Mouse (Mus musculus): ENCODE measurements around the gene Lcmt1. TPM values are rescaled to one million over a fixed set of nuclear protein-coding genes. Genes with fewer than 3 reads are reported as not detected.
A peak's percentile ranks its signal among the peaks of the same experiment; 100 is the strongest.

Gene Lcmt1
- polyA plus RNA-seq, 1 experiment: 81.3 TPM

DNA sequence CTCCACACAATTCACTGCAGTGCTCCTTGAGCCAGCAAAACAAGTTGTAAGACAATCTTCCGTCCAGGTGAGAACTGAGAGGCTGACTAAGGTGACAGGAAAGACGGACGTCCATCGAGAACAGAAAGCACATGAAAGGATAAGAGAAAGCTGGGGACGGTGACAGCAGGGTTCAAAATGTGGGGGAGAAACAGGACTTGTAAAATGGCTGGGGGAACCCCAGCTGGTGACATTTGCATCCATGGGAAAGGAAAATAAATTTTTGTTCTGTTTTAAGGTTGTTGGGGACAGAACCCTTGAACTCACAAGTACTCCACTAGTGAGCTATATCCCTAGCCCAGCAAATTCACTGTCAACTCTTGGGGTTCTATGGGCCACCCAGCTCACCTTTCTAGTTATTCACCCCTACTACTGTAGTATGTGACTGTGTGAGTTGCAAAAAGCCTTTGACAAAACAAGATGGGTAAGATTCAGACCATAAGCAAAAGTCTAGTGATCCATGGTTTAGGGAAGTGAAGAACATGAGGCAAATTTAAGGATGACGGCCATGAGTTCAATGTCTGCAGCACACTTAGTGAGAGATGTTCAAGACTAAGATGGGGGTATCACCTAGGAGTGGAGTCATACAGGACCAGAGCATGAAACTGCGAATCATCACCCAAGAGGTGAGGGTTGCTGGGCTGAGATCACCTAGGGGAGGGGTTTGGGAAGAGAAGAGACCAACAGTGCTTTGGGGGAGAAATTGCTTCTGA lies 8.2 kb upstream of the Lcmt1 start:
- no peak for TF ChIP-seq POLR2A (IDR thresholded peaks at IDR 0.05; ENCODE audit: borderline replicate concordance, insufficient read depth, low read length)
- no peak for TF ChIP-seq CTCF (IDR thresholded peaks at IDR 0.05; ENCODE audit: borderline replicate concordance, insufficient read depth, low read depth, low read length)
- Histone ChIP-seq H3K4me1 (ENCODE audit: control insufficient read depth, insufficient read depth, low read length) (peaks cover 20% of the 10 kb centered on the region), H3K4me3 (replicated peaks; ENCODE audit: insufficient read depth, low read depth, low read length) (no peak overlapping the region), H3K27ac (ENCODE audit: insufficient read depth, low read length) (no peak overlapping the region), H3K27me3 (ENCODE audit: control insufficient read depth, insufficient read depth, low read length) (no peaks in the 10 kb centered on the region)
- 93% methylated on average over 7 of the region's 7 CpGs for WGBS
- DNase-seq: no peak

DNA sequence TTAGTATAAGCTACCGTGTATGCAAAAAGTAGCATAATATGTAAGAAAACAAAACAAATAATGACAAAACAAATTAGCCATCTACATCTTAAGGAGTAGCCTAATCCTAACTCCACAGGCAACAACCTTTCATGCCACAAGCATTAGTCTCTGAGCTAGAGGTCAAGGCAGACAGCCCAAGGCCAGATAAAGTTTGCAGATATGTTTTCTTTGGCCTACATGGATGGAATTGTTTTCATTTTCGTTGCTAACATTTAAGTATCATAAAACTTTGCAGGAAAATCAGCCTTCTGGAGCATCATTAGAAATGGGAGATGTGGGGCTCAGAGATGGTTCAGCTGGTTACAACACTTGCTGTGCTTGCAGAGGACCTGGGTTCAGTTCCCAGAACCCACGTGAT lies 6.8 kb upstream of the Lcmt1 start:
- no peak overlapping the region for H3K4me3 ChIP-seq (replicated peaks; ENCODE audit: insufficient read depth, low read depth, low read length)
- no peaks in the 10 kb centered on the region for H3K27me3 ChIP-seq (ENCODE audit: control insufficient read depth, insufficient read depth, low read length)
- TF ChIP-seq CTCF (IDR thresholded peaks at IDR 0.05; ENCODE audit: borderline replicate concordance, insufficient read depth, low read depth, low read length) (no peak), POLR2A (IDR thresholded peaks at IDR 0.05; ENCODE audit: borderline replicate concordance, insufficient read depth, low read length) (no peak)
- H3K27ac ChIP-seq (ENCODE audit: insufficient read depth, low read length): no peak overlapping the region
- DNase-seq: no peak
- peaks cover 29% of the 10 kb centered on the region for H3K4me1 ChIP-seq (ENCODE audit: control insufficient read depth, insufficient read depth, low read length)
- WGBS: 92% methylated on average over 3 of the region's 3 CpGs

DNA sequence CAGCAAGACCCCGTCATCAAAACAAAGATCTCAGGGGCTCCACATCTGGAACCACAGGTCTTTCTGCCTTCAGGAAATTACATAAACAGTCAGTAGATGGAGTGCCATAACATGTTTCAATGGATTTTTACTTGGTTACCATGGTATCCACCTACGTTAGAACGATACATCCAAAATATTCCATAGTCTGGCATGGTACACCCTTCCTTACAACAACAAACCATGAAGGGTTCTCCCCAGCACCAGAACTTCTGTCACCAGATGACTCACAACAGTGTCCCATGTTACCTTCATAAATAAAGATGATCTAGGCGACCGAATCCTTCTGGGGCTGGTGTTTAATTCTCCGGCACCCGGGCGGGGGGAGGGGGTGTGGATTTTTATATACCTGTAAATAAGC lies 5.6 kb upstream of the Lcmt1 start:
- no peak overlapping the region for H3K27ac ChIP-seq (ENCODE audit: insufficient read depth, low read length)
- 90% methylated on average over 8 of the region's 8 CpGs for WGBS
- H3K4me3 ChIP-seq (replicated peaks; ENCODE audit: insufficient read depth, low read depth, low read length): no peak overlapping the region
- H3K4me1 ChIP-seq (ENCODE audit: control insufficient read depth, insufficient read depth, low read length): peaks cover 28% of the 10 kb centered on the region
- no peak for DNase-seq
- no peaks in the 10 kb centered on the region for H3K27me3 ChIP-seq (ENCODE audit: control insufficient read depth, insufficient read depth, low read length)
- TF ChIP-seq CTCF (IDR thresholded peaks at IDR 0.05; ENCODE audit: borderline replicate concordance, insufficient read depth, low read depth, low read length) (no peak), POLR2A (IDR thresholded peaks at IDR 0.05; ENCODE audit: borderline replicate concordance, insufficient read depth, low read length) (no peak)

GRCm38 (mm10) chr7:123365876-123366741 lies 3.5 kb upstream of the Lcmt1 start:
- Histone ChIP-seq H3K4me3 (replicated peaks; ENCODE audit: insufficient read depth, low read depth, low read length) (no peak overlapping the region), H3K4me1 (ENCODE audit: control insufficient read depth, insufficient read depth, low read length) (peaks cover 24% of the 10 kb centered on the region), H3K27me3 (ENCODE audit: control insufficient read depth, insufficient read depth, low read length) (no peaks in the 10 kb centered on the region), H3K27ac (ENCODE audit: insufficient read depth, low read length) (peak overlapping the region; percentile 45)
- DNase-seq: peak; percentile 57 to 60
- WGBS: 24% methylated on average over 7 of the region's 7 CpGs
- TF ChIP-seq CTCF (IDR thresholded peaks at IDR 0.05; ENCODE audit: borderline replicate concordance, insufficient read depth, low read depth, low read length) (no peak), POLR2A (IDR thresholded peaks at IDR 0.05; ENCODE audit: borderline replicate concordance, insufficient read depth, low read length) (0 out of 2 replicates have a peak, but pooled peaks have one; percentile 10)

DNA sequence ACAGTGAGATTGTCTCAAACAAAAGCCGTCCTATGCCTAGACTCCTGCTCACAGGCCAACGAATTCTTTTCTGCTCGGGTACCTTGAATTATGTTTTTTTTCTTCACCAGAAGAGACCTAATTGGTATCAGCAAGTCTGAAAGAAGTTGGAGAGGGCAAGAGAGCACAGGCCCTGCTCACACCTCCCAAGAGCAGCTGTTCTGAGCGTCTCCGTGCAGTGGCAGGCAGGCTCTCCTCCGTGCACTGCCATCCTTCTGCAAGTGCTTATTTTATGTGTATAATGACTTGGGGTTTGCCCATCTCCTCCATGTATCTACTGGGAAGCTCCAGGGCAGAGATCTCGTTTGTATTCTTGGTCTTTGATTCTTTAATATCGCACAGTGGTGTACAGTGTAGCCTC lies 2.8 kb upstream of the Lcmt1 start:
- DNase-seq: no peak
- H3K27me3 ChIP-seq (ENCODE audit: control insufficient read depth, insufficient read depth, low read length): no peaks in the 10 kb centered on the region
- WGBS: 53% methylated on average over 8 of the region's 8 CpGs
- H3K4me3 ChIP-seq (replicated peaks; ENCODE audit: insufficient read depth, low read depth, low read length): no peak overlapping the region
- peaks cover 24% of the 10 kb centered on the region for H3K4me1 ChIP-seq (ENCODE audit: control insufficient read depth, insufficient read depth, low read length)
- peak overlapping the region; percentile 45 for H3K27ac ChIP-seq (ENCODE audit: insufficient read depth, low read length)
- TF ChIP-seq POLR2A (IDR thresholded peaks at IDR 0.05; ENCODE audit: borderline replicate concordance, insufficient read depth, low read length) (no peak), CTCF (IDR thresholded peaks at IDR 0.05; ENCODE audit: borderline replicate concordance, insufficient read depth, low read depth, low read length) (no peak)

- TF ChIP-seq POLR2A (IDR thresholded peaks at IDR 0.05; ENCODE audit: borderline replicate concordance, insufficient read depth, low read length) (no peak), CTCF (IDR thresholded peaks at IDR 0.05; ENCODE audit: borderline replicate concordance, insufficient read depth, low read depth, low read length) (no peak)
- peaks cover 24% of the 10 kb centered on the region for H3K4me1 ChIP-seq (ENCODE audit: control insufficient read depth, insufficient read depth, low read length)
- H3K4me3 ChIP-seq (replicated peaks; ENCODE audit: insufficient read depth, low read depth, low read length): peak overlapping the region; percentile 17
- 0 out of 2 replicates have a peak overlapping the region, but pooled peaks have one; percentile 45 for H3K27ac ChIP-seq (ENCODE audit: insufficient read depth, low read length)
- H3K27me3 ChIP-seq (ENCODE audit: control insufficient read depth, insufficient read depth, low read length): no peaks in the 10 kb centered on the region
- DNase-seq: no peak
- WGBS: 66% methylated on average over 16 of the region's 16 CpGs
These were observed 2.1 kb upstream of the Lcmt1 start for GRCm38 (mm10) chr7:123367218-123368150.

DNA sequence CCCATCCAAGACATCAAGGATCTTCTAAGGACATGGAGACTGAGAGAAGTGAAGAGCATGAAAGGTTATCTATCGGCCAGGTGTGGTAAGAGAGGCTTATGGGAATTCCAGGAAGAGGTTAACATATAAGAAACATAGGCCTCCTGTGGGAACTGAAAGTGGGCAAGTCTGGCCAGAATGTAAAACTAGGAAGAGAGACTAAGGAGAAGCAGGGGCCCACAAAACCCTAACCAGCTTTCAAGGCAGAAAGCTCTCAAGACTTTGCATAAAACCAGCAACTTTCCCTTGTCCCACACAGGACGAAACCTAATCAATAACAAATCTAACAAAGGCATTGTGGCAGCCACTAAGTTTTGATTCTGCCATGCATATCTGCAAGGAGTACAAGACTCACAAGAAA lies 1.4 kb upstream of the Lcmt1 start:
- TF ChIP-seq POLR2A (IDR thresholded peaks at IDR 0.05; ENCODE audit: borderline replicate concordance, insufficient read depth, low read length): no peak
- no peak for TF ChIP-seq CTCF (IDR thresholded peaks at IDR 0.05; ENCODE audit: borderline replicate concordance, insufficient read depth, low read depth, low read length)
- peaks cover 24% of the 10 kb centered on the region for H3K4me1 ChIP-seq (ENCODE audit: control insufficient read depth, insufficient read depth, low read length)
- H3K27ac ChIP-seq (ENCODE audit: insufficient read depth, low read length): no peak overlapping the region
- no peak for DNase-seq
- no peaks in the 10 kb centered on the region for H3K27me3 ChIP-seq (ENCODE audit: control insufficient read depth, insufficient read depth, low read length)
- WGBS: 82% methylated on average over 2 of the region's 2 CpGs
- H3K4me3 ChIP-seq (replicated peaks; ENCODE audit: insufficient read depth, low read depth, low read length): peak overlapping the region; percentile 17

Measured in cerebellum, adult 2 months (tissue).